Mouse (Mus musculus): ENCODE data around the gene Svop.

GRCm38 (mm10) chr5:114077009-114077408 is 14.4 kb downstream of the Svop start:
- no peak for TF ChIP-seq CTCF (IDR thresholded peaks at IDR 0.05; ENCODE audit: low read depth)
- TF ChIP-seq EP300 (optimal IDR thresholded peaks at IDR 0.05) = no peak
